Mouse (Mus musculus) forebrain, embryonic 10.5 days (tissue): ENCODE measurements at regions not wholly inside any gene's neighbourhood (a gene's known extent, or its start where the extent isn't known, plus 50 kb on each side); places are given as distances from the start of the nearest gene placed in this dataset.

Experiments
- DNase-seq: peaks from one replicate; pipeline ENCODE4 v3.0.0-alpha.2; 2017; ENCODE audit warnings: low spot score; ENCODE audit errors: extremely low spot score
- H3K27ac ChIP-seq: fragments of 300-500 bp; sonication (generic); 2 replicates; pipeline ENCODE4 v1.5.1; 2016; ENCODE audit warnings: mild to moderate bottlenecking
- H3K27me3 ChIP-seq: fragments of 300-500 bp; sonication (generic); 2 replicates; pipeline ENCODE4 v1.6.1; 2016; ENCODE audit warnings: mild to moderate bottlenecking; ENCODE audit not compliant: poor library complexity, severe bottlenecking
- H3K36me3 ChIP-seq: fragments of 300-500 bp; sonication (generic); replicated peaks from 2 replicates; pipeline ENCODE4 v1.6.1; 2016; ENCODE audit warnings: mild to moderate bottlenecking, moderate library complexity
- H3K4me1 ChIP-seq: fragments of 300-500 bp; sonication (generic); 2 replicates; pipeline ENCODE4 v1.6.1; 2016
- H3K4me3 ChIP-seq: fragments of 300-500 bp; sonication (generic); 2 replicates; pipeline ENCODE4 v1.5.1; 2016; ENCODE audit warnings: mild to moderate bottlenecking, moderate library complexity
- H3K9me3 ChIP-seq: fragments of 300-500 bp; sonication (generic); 2 replicates; pipeline ENCODE4 v1.6.1; 2016; ENCODE audit warnings: mild to moderate bottlenecking, moderate library complexity
- WGBS: fragments of 180-500 bp; shearing (Covaris S2); methylation state at CpG from one replicate; pipeline ENCODE4 v1.1.7; 2016; 5-methylcytosine and 5-hydroxymethylcytosine counted together

- no peak for DNase-seq
- H3K27ac ChIP-seq: no peak overlapping the region
- no peaks in the 10 kb centered on the region for H3K27me3 ChIP-seq
- no peaks in the 10 kb centered on the region for H3K4me1 ChIP-seq
- no peaks in the 10 kb centered on the region for H3K9me3 ChIP-seq
- WGBS: 81% methylated on average over 11 of the region's 11 CpGs
- H3K36me3 ChIP-seq: no peaks in the 10 kb centered on the region
- H3K4me3 ChIP-seq: no peak overlapping the region
These were observed 398.3 kb upstream of the Cd180 start for GRCm38 (mm10) chr13:102295079-102295478.

GRCm38 (mm10) chr13:102307983-102308382 lies 385.4 kb upstream of the Cd180 start:
- no peak overlapping the region for H3K4me3 ChIP-seq
- no peak overlapping the region for H3K27ac ChIP-seq
- H3K9me3 ChIP-seq: no peaks in the 10 kb centered on the region
- DNase-seq: no peak
- no peaks in the 10 kb centered on the region for H3K4me1 ChIP-seq
- H3K27me3 ChIP-seq: no peaks in the 10 kb centered on the region
- no peaks in the 10 kb centered on the region for H3K36me3 ChIP-seq
- WGBS: 85% methylated on average over 2 of the region's 2 CpGs

GRCm38 (mm10) chr13:102312096-102312495 lies 381.3 kb upstream of the Cd180 start:
- no peak overlapping the region for H3K27ac ChIP-seq
- DNase-seq: no peak
- H3K9me3 ChIP-seq: no peaks in the 10 kb centered on the region
- no peak overlapping the region for H3K4me3 ChIP-seq
- 87% methylated on average over 3 of the region's 3 CpGs for WGBS
- H3K36me3 ChIP-seq: no peaks in the 10 kb centered on the region
- no peaks in the 10 kb centered on the region for H3K27me3 ChIP-seq
- H3K4me1 ChIP-seq: 0 out of 2 replicates have a peak, but pooled peaks cover 4% of the 10 kb centered on the region

GRCm38 (mm10) chr13:102315921-102316692 lies 377.3 kb upstream of the Cd180 start:
- WGBS: 81% methylated on average over 3 of the region's 3 CpGs
- Histone ChIP-seq H3K4me1 (0 out of 2 replicates have a peak, but pooled peaks cover 4% of the 10 kb centered on the region), H3K9me3 (no peaks in the 10 kb centered on the region), H3K27me3 (no peaks in the 10 kb centered on the region), H3K27ac (no peak overlapping the region), H3K36me3 (no peaks in the 10 kb centered on the region), H3K4me3 (no peak overlapping the region)
- DNase-seq: no peak

GRCm38 (mm10) chr13:102318891-102319404 lies 374.4 kb upstream of the Cd180 start:
- Histone ChIP-seq H3K4me1 (0 out of 2 replicates have a peak, but pooled peaks cover 4% of the 10 kb centered on the region), H3K36me3 (no peaks in the 10 kb centered on the region), H3K27ac (no peak overlapping the region), H3K27me3 (no peaks in the 10 kb centered on the region), H3K4me3 (no peak overlapping the region), H3K9me3 (no peaks in the 10 kb centered on the region)
- 91% methylated on average over 4 of the region's 4 CpGs for WGBS
- no peak for DNase-seq

- H3K4me1 ChIP-seq: 0 out of 2 replicates have a peak, but pooled peaks cover 4% of the 10 kb centered on the region
- DNase-seq: no peak
- H3K9me3 ChIP-seq: no peaks in the 10 kb centered on the region
- WGBS: 84% methylated on average over 2 of the region's 2 CpGs
- no peaks in the 10 kb centered on the region for H3K27me3 ChIP-seq
- no peak overlapping the region for H3K4me3 ChIP-seq
- no peaks in the 10 kb centered on the region for H3K36me3 ChIP-seq
- H3K27ac ChIP-seq: no peak overlapping the region
These were observed 373.9 kb upstream of the Cd180 start for GRCm38 (mm10) chr13:102319453-102319852.

- H3K4me1 ChIP-seq: no peaks in the 10 kb centered on the region
- no peaks in the 10 kb centered on the region for H3K27me3 ChIP-seq
- 95% methylated on average over 3 of the region's 3 CpGs for WGBS
- DNase-seq: no peak
- H3K27ac ChIP-seq: no peak overlapping the region
- H3K9me3 ChIP-seq: no peaks in the 10 kb centered on the region
- H3K4me3 ChIP-seq: no peak overlapping the region
- no peaks in the 10 kb centered on the region for H3K36me3 ChIP-seq
These were observed 369.5 kb upstream of the Cd180 start for GRCm38 (mm10) chr13:102323876-102324275.

- Histone ChIP-seq H3K4me1 (no peaks in the 10 kb centered on the region), H3K27ac (no peak overlapping the region), H3K27me3 (no peaks in the 10 kb centered on the region), H3K36me3 (no peaks in the 10 kb centered on the region), H3K4me3 (no peak overlapping the region), H3K9me3 (no peaks in the 10 kb centered on the region)
- DNase-seq: no peak
- WGBS: 83% methylated on average over 2 of the region's 2 CpGs
These were observed 367.4 kb upstream of the Cd180 start for GRCm38 (mm10) chr13:102326003-102326402.

- Histone ChIP-seq H3K27me3 (no peaks in the 10 kb centered on the region), H3K4me1 (no peaks in the 10 kb centered on the region), H3K36me3 (no peaks in the 10 kb centered on the region), H3K27ac (no peak overlapping the region), H3K4me3 (no peak overlapping the region), H3K9me3 (no peaks in the 10 kb centered on the region)
- DNase-seq: no peak
- WGBS: 86% methylated on average over 2 of the region's 2 CpGs
These were observed 366.8 kb upstream of the Cd180 start for GRCm38 (mm10) chr13:102326544-102326943.

GRCm38 (mm10) chr13:102333667-102334066 lies 359.7 kb upstream of the Cd180 start:
- H3K27ac ChIP-seq: no peak overlapping the region
- H3K9me3 ChIP-seq: no peaks in the 10 kb centered on the region
- WGBS: 76% methylated on average over 1 of the region's 1 CpGs
- H3K4me1 ChIP-seq: no peaks in the 10 kb centered on the region
- H3K4me3 ChIP-seq: no peak overlapping the region
- DNase-seq: no peak
- H3K36me3 ChIP-seq: no peaks in the 10 kb centered on the region
- no peaks in the 10 kb centered on the region for H3K27me3 ChIP-seq

- Histone ChIP-seq H3K4me3 (no peak overlapping the region), H3K4me1 (no peaks in the 10 kb centered on the region), H3K36me3 (no peaks in the 10 kb centered on the region), H3K27me3 (no peaks in the 10 kb centered on the region), H3K27ac (no peak overlapping the region), H3K9me3 (no peaks in the 10 kb centered on the region)
- DNase-seq: no peak
- WGBS: 91% methylated on average over 13 of the region's 13 CpGs
These were observed 359.2 kb upstream of the Cd180 start for GRCm38 (mm10) chr13:102334131-102334534.

GRCm38 (mm10) chr13:102343236-102343635 lies 350.1 kb upstream of the Cd180 start:
- Histone ChIP-seq H3K27me3 (no peaks in the 10 kb centered on the region), H3K4me1 (no peaks in the 10 kb centered on the region), H3K27ac (no peak overlapping the region), H3K4me3 (no peak overlapping the region), H3K9me3 (no peaks in the 10 kb centered on the region), H3K36me3 (no peaks in the 10 kb centered on the region)
- DNase-seq: no peak
- WGBS: 81% methylated on average over 2 of the region's 2 CpGs

GRCm38 (mm10) chr13:102344606-102345269 lies 348.6 kb upstream of the Cd180 start:
- no peak for DNase-seq
- Histone ChIP-seq H3K4me1 (no peaks in the 10 kb centered on the region), H3K36me3 (no peaks in the 10 kb centered on the region), H3K4me3 (no peak overlapping the region), H3K27ac (no peak overlapping the region), H3K27me3 (no peaks in the 10 kb centered on the region), H3K9me3 (no peaks in the 10 kb centered on the region)
- whole genome bisulfite sequencing: 85% methylated on average over 5 of the region's 5 CpGs
